Mouse (Mus musculus) cortical plate, adult 2 months (tissue): ENCODE measurements at regions not wholly inside any gene's neighbourhood (a gene's known extent, or its start where the extent isn't known, plus 50 kb on each side); places are given as distances from the start of the nearest gene placed in this dataset.

Experiments
- CTCF ChIP-seq: fragments of 200-500 bp; IDR thresholded peaks from 2 replicates; pipeline ENCODE4 v1.5.1; 2011; ENCODE audit warnings: mild to moderate bottlenecking, control low read depth, low read length; ENCODE audit not compliant: insufficient read depth; ENCODE audit errors: extremely low read depth
- POLR2A ChIP-seq: fragments of 200-500 bp; IDR thresholded peaks from 2 replicates; pipeline ENCODE4 v1.6.1; 2011; ENCODE audit warnings: mild to moderate bottlenecking, low read length, control low read depth; ENCODE audit not compliant: insufficient read depth; ENCODE audit errors: extremely low read depth

DNA sequence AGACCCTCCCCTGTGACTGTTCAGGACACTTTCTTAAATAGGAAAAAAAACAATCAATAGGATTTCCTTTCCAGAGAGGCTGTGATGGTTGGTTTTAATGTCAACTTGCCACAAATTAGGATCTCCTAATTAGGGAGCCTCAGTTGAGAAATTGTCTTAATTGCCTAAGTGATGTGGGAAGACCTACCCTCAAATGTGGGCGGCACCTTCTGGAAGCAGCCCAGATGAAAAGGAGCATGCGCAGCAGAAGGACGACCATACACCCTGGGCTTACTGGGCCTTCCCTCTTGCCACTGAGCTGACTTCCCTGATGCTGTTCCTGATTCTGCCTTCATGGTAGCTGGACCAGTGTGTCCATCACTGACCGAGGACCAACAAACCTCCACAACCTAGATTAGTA is 203.7 kb upstream of the Jade1 start:
- TF ChIP-seq POLR2A (no peak), CTCF (no peak)
